Mouse (Mus musculus) retina, postnatal 7 days (tissue): Measurements from ENCODE around the gene D130052B06Rik.

Experiments used
- DNase-seq: peaks from one replicate; pipeline ENCODE4 v3.0.0-alpha.2; 2012; ENCODE audit warnings: low read depth, low spot score

The D130052B06Rik gene

GRCm38 (mm10) chr11:33598986-33599385 is at the start of gene D130052B06Rik:
D130052B06Rik (plus strand) TSS chr11:33599302.
- no peak for DNase-seq

- no peak for DNase-seq
Observed at GRCm38 (mm10) chr11:33550861-33551560, 48.1 kb upstream of the D130052B06Rik start.

DNA sequence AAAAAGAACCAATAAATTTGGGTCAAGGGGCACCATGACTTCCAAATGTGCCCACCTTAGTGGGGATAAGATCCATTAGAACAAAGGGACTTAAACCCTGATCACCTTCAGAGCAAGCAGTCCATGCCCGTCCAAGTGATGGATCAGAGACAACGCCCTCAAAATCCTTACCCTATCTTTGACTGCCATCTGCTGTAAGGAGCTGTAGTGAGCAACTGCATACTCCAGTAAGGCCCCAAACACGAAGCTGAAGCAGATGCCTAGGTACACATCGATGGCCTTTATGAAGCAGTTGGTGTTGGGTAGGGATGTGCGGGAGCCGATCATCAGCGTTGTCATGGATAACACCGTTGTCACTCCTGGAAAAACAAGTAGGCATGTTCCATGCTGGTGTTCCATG is 45.0 kb upstream of the D130052B06Rik start:
- peak; percentile 20 for DNase-seq

- DNase-seq, result no peak
Observed at GRCm38 (mm10) chr11:33563921-33564320, 35.2 kb upstream of the D130052B06Rik start.

GRCm38 (mm10) chr11:33570413-33570812 is 28.7 kb upstream of the D130052B06Rik start:
- peak; percentile 5 for DNase-seq

- no peak for DNase-seq
Observed at GRCm38 (mm10) chr11:33574944-33575343, 24.2 kb upstream of the D130052B06Rik start.

DNA sequence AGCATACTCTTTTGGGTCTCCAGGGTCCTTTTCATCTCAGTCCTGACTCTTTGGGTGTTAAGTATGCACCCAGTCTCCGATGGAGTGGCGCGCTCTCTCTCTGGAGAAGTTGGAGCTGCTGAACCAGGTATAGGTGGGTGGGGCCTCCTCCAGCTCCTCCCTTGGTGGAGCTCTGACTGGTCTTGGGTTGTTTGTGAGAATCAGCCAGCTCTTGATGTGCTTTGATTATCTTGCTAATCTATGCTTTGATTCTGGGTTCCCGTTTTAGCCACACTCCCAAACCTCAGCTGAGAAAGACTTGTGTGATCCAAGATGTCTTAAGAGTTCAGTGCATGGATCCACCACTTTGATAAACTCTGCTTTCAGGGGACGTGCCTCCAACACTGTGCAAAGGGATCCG is 20.2 kb upstream of the D130052B06Rik start, which contains the start of gene Gabrp:
TSS of gene Gabrp (minus strand) at position 101 of the 400 bp plus-strand sequence.
- DNase-seq, result no peak

DNA sequence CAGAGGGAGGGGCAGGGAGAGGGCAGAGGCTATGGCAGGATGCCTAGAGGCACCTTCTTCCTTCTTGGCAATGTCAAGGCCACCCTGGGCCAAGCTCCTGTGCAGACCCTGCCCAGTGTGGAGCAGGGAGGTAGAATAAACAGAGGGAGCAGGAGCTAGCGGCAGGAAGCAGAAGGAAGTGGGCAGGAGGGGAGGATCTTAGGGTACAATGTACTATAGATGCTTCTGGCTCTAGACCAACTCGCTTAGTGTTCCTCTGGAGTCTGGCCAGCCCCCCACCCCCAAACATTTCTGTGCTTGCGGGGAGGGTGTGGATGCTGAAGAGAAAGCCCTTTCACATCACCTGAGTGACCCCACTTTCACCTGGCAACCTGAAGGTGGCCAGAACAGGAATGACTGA is 19.5 kb upstream of the D130052B06Rik start:
- no peak for DNase-seq

DNA sequence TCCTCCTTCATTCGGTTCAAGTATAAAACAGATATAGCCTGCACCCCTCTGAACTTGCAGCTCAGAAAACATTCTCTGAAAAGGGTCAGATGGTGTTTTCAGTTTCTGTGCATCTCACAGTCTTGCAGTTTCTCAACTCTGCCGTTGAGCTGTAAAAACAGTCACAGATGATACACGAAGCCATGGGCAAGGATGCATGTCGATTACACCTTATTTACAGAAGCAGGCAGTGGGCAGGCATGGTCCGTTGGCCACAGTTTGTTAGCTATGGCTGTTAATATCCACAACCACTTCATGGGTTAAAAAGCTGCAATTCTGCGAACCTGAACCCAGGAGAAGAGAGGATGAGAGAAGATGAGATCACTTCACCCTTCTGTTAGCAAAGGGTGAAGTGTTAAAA is 12.5 kb upstream of the D130052B06Rik start:
- no peak for DNase-seq

DNA sequence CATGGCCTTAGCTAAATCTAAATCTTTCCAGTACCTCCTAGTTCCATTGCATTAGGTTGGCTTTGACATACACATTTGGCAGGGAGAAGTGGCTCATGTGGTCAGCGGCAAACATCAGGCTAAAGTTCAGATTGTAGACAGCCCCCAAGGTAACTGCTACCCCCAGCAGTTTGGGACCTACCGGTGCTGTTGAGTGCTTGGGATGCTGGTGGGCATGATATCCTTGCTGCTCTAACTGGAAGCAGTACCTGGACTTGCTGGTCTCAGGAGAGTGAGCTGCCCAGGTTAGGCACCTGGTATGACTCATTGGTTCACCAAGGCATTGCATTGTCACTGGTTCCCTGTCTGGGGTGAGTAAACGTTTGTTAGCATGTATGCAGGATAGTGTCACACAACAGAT is 8.3 kb upstream of the D130052B06Rik start:
- no peak for DNase-seq

- DNase-seq, result no peak
Observed at GRCm38 (mm10) chr11:33592826-33593225, 6.3 kb upstream of the D130052B06Rik start.

GRCm38 (mm10) chr11:33596655-33597054 is 2.4 kb upstream of the D130052B06Rik start:
- no peak for DNase-seq

DNA sequence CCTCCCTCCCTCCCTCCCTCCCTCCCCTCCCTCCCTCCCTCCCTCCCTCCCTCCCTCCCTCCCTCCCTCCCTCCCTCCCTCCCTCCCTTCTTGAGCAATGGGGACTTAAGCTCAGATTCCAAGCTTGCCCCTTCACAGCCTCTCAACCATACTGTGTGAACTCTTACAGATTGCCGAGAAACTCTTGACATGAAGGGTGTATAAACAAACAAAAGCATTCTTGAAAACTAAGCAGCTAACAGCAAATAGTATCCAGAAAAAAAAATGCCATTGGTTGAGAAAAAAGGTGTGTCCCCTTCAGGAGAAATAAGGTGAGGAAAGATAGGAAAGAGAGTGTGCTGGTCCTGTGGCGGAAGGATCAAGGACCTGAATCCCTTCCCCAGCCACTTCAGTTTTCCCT is 4.1 kb downstream of the D130052B06Rik start:
- no peak for DNase-seq

DNA sequence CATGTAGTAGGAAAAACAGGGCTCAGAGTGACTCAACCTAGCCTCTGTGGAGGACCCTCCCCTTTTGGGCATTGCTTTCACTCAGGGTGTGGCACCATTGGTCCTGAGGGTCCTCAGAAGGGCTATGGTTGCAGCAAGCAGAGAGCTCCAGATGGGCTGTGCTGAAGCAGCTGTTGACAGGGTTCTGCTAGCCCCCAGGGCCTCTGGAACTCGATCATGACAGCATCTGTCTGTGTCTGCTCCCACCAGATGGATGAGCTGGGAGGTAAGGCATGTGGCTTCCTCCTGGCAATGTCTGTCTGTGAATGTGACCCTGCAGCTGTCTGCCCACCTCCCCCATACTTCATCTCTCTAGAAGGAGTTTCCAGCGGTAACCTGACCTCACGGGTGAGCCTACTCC is 8.7 kb downstream of the D130052B06Rik start:
- no peak for DNase-seq

DNA sequence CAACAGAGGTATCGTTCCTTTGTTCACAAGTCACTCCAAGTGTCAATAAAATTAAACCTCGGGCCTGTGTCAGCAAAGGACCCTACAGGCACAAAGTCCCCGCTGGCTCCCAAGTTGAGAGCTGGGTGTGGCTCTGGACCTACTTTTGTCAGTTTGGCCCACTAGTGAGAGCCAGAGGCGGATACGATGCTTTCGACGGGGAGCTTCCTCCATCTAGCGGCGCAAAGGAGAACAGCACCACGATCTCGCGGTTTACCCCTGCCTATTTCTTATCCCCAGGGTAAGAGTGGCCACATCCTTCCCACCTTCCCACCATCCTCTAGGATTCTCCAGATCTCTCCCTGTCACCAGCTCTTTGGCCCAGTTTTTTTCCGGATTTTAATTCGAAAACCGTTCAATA is 15.1 kb downstream of the D130052B06Rik start:
- peak; percentile 43 for DNase-seq

- no peak for DNase-seq
Observed at GRCm38 (mm10) chr11:33627136-33627742, 28.1 kb downstream of the D130052B06Rik start.

DNA sequence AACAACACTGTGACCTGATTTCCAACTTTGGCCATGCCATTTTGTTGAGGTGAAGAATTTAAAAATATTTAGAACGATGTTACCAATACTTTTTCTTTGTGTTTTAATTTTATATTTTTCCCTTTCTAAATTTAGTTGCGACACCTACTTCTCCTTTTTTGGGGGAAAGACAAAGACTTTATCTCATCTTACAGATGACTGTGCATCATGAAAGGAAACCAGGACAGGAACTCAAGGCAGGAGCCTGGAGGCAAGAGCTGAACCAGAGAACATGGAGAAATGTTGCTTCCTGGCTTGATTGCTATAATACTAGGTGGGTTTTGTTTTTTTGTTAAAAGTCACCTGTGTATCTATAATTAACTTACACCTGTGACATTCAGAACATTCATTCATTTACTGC is 38.0 kb downstream of the D130052B06Rik start:
- DNase-seq, result no peak

DNA sequence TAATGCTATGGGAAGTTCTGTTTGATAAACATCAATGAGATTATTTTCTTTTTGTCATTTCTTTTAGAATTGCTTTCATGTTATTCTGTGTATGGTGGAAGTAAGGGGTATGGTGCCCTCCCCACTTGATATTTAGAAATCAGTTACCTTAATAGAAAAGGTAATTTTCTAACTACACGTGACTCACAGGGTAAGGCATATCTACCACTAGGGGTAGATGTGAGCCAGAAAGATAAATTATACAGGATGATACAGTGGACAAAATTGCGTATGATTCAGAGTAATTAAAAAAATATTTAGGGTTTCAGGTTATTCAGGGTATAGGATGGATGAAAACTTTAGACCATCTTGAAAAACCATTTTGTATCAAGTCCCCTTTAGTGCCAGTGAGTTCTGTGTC is 50.3 kb downstream of the D130052B06Rik start:
- no peak for DNase-seq

GRCm38 (mm10) chr11:33654485-33654884 is 55.4 kb downstream of the D130052B06Rik start:
- no peak for DNase-seq

DNA sequence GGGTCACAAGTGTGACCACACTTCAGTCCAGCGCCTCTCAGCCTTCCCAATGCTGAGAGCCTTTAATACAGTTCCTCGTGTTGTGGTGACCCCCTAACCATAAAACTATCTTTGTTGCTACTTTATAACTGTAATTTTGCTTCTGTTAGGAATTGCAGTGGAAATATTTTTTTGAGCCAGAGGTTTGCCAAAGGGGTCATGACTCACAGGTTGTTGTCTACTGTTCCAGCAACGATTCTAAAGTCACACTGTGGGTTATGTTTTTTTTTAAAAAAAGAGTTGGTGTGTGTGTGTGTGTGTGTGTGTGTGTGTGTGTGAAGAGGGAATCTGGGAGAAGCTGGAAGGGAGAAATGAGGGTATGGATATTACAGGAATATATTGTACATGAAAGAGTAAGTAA is 56.1 kb downstream of the D130052B06Rik start:
- no peak for DNase-seq

GRCm38 (mm10) chr11:33655861-33656593 is 56.9 kb downstream of the D130052B06Rik start:
- no peak for DNase-seq

- DNase-seq, result no peak
Observed at GRCm38 (mm10) chr11:33660016-33660913, 61.2 kb downstream of the D130052B06Rik start.
